Mouse (Mus musculus): Measurements from ENCODE around the gene Eps8l1. TPM values are rescaled to one million over a fixed set of nuclear protein-coding genes. Genes with fewer than 3 reads are reported as not detected.
A peak's percentile ranks its signal among the peaks of the same experiment; 100 is the strongest.

Eps8l1 gene
- total RNA-seq, 2 experiments from 2014 or later, result 3.1 to 4.9 TPM

DNA sequence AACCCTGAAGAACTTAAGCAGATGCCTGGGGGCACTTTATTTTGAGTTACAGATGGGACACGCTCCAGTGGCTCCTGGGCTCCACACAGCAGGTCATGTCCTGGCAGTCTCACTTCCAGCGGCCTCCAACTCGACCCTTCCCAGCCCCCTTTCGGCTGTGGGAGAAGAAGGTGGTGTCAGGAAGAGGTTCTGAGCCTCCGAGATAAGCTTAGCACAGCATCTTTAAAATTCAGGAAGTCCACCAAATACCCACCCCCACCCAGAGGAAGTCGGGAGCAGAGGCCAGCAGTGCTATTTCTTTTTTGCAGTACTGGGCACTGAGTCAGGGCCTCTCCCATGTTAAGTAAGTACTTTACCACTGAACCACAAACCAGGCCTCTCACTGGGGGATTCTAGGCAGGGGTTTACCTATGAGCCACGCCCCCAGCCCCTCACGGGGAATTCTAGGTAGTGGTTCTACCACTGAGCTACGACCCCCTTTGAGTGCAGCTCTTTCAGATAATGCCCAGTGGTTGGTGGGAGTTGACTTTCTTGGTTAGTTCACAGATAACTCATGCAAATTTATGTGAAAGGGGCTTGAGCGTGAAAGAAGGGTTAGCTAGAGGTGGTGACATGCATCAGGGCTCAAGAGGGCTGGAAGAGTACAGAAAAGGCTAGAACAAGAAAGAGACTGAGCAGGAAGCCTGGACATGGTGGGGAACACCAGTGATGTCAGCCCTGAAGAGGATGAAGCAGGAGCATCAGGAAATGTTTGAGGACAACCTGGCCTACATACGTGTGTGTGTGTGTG is 44.4 kb downstream of the Eps8l1 start:
- no peak for DNase-seq
- intact Hi-C loops (cut with DNase I), result no loop called here

DNA sequence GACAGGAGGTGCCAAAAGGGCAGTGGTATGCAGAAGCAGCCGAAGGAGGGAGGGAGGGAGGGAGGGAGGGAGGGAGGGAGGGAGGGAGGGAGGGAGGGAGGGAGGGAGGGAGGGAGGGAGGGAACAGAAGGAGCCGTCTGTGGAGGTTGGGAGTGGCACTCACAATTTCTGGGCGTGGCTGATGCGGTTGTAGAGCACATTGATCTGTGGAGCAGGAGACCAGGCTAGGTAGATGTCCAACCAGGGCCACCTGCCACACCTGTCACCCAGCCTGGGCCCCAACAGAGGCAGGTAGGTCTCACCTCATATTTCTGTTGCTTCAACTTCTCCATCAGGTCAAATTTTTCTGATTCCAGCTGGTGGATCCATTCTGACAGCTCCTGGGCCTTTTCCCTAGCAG is 46.7 kb downstream of the Eps8l1 start:
- intact Hi-C loops (cut with DNase I), result no loop called here
- no peak for DNase-seq

DNA sequence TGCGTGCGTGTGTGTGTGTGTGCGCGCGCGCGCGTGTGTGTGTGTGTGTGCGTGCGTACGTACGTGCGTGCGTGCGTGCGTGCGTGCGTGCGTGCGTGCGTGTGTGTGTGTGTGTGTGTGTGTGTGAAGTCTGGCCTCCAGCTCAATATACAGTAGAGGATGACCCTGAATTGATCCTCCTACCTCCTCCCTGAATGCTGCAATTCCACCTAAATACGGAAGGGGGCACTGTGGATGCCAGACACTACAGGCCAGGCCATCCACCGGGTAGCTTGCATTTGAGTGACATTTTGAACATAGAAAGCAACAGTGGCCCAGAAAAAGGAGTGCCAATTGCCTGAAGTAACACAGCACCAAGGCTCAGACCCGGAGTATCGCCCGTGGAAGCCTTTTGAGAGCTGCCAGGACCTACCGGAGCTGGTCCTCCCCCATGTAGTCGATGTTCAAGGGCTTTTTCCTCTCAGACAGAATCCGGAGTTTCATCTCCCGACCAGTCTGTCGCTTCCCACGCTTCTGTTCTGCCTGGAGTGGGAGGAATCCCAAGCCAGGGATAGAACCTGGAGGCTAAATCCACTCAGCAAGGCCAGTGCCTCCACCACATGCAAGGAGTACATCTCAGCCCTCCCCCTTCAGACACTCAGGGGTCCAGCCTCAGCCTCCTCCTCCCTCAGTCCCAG is 47.7 kb downstream of the Eps8l1 start:
- DNase-seq, result no peak
- intact Hi-C loops (cut with DNase I), result no loop called here

DNA sequence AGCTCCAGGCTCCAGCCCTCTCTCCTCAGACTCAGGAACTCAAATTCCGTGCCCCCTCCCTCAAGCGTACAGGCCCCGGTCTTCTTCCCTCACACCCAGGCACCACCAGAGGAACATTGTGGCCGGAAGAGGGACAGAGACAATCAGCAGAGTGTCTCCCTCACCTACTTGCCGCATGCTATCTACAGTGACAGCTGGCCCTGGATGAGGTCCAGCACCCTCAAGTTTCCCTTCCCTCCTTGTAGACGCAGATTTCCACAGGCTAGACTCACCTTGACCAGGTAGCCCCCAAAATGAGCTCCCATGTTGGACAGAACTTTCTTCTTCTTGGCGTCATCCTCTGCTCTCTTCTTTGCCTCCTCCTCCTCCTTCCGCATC is 48.3 kb downstream of the Eps8l1 start:
- no peak for DNase-seq
- intact Hi-C loops (cut with DNase I), result no loop called here

DNA sequence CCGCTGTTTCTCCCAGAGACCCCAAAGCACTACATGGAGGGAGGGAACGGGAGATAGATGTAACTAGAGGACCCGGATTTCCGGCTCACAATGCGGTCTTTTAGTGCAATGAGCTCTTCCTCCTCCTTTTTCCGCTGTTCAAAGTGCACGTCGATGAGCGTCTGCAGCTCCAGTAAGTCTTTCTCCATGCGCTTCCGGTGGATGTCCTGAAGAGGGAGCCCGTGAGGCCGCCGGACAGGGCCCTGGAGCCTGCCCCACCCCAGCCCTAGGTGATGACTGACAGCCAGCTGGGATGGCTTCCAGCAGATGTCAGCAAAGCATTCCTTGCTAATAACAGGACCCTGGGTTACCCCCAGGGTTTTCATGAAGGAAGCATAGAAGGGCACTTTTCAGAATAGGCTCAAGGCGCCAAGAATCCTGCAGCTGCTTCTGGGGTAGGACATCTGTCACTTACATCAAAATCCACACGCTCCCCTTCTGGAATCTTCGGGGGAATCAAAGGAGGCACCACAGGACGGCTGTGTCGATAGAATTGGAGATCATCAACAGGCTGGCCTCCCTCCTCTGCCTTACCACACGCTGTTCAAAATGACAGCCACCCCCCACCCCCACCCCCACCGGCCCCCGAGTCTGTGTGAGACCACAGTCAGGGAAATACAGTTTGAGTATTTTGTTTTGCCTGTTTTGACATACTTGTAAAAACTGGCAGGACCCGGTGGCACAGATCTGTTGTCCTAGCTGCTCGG is 49.6 kb downstream of the Eps8l1 start:
- DNase-seq, result peak; percentile 88 to 93
- intact Hi-C loops (cut with DNase I), result loop anchor here (2.0 kb wide), 1 partner anchor 15 kb away; the partner anchor contains the start of gene Tnni3

DNA sequence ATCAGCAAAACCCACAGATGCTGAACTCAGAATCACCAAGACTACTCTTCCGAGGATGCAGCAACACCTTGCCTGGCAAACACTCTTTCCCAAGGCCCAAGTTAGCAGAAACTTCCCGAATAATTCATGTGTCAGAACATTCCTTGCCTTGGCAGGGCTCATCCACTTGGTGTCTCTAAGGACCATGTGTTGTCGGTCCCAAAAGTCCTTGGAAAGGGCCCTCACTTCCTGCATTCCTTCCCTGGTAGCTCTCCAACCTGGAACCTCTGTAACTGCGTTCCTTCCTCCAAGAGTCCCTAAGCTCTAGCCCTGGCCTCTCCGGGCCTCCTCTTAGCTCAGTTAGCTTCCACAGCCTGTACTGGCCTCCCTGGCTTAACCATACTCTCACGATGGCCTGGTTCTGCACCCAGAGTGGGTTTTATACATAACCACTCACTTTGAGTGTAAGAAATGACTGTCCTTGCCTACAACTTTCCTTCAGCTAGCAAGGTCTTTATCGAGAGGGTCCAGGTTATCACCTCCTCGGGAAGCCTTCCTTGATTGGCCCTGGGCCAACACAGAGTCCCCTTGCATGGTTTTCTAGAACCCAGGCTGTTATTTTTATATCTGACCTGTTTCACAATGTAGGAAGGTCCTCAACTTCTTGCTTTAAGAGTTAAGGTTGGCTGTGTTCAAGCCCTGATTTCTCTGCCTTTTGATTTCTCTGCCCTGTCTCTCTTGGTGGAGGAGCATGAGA is 51.2 kb downstream of the Eps8l1 start:
- peak in 1 of 2 experiments; percentile 45 for DNase-seq
- intact Hi-C loops (cut with DNase I), result loop anchor here (2.0 kb wide), 1 partner anchor 13 kb away; the partner anchor contains the start of gene Tnni3

DNA sequence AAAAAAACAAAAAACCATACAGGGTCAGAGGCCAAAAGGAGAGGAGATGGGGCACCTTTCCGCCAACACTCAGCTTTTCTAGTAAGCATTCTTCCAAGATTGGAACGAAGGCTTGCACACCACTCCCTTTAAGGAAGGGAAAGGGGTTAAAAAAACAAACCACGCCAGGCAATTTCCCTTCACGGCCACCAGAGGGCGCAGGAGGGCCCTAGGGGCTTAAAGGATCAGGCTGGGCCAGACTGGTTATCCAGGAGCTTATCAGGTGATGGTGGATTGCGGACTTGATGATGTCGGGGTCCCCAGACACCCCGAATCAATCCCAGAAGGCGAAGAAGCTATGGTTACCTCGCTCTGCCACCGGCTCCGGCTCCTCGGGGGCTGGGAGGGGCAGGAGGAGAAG is 52.8 kb downstream of the Eps8l1 start:
- intact Hi-C loops (cut with DNase I), result no loop called here
- peak; percentile 66 to 76 for DNase-seq

DNA sequence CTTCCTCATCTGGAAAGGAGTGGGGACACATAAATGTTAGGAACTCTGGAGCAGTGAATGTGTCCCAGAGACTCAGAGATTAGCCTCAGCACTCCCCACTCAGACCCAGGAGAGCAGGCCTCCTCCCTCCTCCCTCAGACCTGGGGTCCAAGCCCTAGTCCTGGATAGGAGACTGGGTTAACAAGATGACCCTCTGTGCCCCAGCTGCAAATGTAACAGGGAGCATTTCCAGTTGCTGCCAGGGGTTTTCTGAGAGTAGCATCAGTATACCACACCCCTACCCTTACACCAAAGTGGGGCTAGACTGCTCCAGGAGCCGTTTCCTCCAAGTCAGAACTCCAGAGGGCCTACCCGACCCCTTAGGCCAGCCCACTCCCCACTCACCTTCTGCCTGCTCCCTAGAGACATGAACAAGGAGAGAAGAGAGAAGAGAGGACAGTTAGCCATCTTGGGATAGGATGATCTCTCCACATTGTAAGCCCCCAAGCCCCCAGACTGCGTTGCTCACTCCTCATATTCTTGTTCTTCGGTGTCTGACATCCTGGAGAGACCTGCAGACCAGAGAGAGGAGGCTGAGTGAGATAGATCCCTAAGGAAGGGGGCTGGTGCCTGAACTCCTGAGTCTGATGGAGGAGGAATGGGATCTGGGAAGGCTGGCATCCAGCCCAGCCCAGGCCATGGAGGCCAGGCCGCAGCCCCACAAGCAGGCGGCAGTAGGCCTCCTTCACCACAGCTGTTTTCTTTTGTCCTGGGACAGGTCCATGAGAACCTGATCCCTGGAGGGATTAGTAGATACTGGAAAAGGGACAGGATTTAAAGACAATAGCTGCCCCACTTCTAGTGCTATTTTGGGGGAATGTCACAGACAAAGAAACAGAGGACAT is 53.6 kb downstream of the Eps8l1 start:
- peak; percentile 61 to 63 for DNase-seq
- intact Hi-C loops (cut with DNase I), result no loop called here

DNA sequence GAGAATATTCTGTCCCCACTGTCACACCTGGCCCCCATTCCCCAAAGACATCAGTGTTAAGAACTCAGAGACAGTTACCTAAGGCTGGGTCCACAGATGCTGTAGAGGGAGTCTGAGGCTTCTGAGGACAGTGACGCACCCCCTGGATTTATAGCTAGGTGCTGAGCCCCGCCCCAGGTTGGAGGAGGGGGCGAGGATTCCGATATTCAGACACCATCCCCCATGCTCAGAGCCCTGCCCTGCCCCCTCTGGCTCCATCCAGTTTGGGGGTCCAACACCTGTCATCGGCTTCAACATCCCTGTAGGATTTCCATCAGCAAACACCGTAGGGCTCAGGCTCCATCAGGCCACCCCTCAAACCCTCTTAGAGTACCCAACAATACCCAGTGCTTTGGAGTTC is 55.4 kb downstream of the Eps8l1 start:
- intact Hi-C loops (cut with DNase I), result no loop called here
- DNase-seq, result peak in 1 of 2 experiments; percentile 41

DNA sequence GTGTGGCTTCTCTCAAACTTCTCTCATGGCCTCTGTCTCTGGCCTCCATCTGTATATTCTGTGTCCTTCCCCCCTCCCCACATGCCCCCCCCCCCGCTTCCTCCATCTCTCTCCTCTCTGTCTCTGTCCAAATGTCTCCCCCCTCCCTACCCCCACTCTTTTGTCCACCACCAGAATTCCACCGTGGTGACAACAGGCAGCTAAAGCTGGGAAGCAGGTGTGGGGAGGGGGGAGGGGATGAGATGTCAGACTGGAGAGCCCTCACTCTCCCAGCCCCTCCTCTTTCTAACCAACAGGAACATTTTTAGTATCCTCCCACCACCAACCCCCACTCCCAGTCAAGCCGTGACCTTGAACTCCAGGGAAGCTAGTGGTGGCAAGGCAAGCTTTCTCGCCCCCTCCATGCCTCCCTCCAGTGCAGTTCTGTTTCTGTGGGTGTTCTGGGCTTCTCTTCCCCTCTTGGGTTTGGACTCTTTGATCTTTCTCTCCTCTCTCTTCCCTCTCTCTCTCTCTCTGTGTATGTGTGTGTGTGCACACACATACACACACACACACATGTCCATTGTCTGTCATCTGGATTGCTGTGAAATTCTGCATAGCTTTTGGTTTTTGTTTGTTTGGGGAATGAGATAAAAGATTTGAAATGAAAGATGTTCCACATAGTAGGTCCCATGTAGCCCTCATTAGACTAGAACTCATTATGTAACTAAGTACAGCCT is 56.0 kb downstream of the Eps8l1 start, which contains the start of gene Tnnt1:
Gene Tnnt1 (minus strand): TSS at position 51 of the 719 bp plus-strand sequence.
- intact Hi-C loops (cut with DNase I), result no loop called here
- DNase-seq, result peak in 1 of 2 experiments; percentile 59

DNA sequence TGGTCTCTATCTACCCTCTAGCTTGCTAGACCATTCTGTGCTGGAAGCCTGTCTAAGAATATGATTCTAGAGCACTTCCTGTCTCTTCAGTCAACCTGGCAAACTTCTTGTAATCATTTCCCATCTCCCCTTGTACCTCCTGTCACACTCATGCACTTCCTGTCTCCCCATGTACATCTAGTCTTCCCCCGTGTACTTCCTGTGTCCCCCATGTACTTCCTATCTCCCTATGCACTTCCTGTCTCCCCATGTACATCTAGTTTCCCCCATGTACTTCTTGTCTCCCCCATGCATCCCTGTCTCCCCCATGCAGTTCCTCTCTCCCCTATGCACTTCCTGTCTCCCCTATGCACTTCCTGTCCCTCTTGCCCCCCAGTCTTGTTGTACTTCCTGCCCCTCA is 58.0 kb downstream of the Eps8l1 start:
- no peak for DNase-seq
- intact Hi-C loops (cut with DNase I), result no loop called here

DNA sequence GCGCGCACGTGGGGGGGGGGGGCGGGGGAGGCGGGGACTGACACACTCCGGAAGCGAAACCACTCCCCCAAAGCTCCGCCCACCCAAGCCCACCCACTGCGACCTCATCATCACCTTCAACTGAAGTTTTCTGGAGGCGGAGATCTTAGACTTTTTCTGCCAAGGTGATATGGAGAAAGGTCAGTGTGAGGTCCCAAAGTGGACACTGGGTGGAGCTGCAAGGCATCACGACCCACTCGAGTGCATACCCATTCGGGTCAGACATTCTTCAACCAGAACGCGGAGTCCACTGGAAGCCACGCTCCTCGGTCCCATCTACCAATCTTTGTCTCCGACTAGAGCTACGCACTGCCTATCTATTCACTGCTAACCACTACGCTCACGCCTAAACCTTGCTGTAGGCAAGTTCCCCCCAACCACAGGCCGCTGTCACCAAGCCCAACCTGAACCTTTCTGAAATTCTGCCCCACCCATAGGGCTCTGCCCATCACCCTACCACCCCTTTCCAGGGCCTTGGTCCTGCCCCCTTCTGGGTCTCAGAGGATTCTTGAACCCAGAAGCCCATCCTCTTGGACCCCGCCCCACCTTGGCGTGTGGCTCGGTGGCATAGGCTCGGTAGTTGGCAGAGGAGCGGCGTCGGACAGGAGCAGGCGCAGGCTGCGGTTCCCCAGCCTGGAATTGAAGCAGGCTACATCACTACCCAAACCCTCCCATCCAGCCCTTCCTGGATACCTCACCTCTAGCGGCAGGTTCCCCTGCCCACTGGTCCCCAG is 60.9 kb downstream of the Eps8l1 start:
- intact Hi-C loops (cut with DNase I), result loop anchor here (5.0 kb wide), 1 partner anchor 389 kb away; no protein-coding TSS in a partner anchor
- DNase-seq, result peak in 1 of 2 experiments; percentile 55

DNA sequence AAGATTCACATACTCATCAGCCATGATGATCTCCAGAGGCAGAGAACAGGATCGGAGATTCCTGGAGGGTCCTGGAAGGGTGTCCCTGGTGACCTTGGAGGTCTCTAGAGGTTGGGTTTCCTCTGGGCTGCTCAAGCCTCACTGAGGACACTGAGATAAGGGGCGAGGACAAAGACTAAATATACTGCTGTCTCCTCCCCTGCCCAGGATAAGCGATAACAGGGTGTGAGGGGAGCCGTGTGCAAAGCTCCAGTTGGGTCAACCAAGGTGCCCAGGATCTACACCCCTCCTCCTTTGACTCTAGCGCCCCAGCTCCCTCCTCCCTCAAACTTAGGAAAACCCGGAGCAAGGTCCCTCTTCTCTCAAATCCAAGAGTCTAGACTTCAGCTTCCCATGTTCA is 61.8 kb downstream of the Eps8l1 start:
- intact Hi-C loops (cut with DNase I), result loop anchor here (5.0 kb wide), 1 partner anchor 390 kb away; no protein-coding TSS in a partner anchor
- DNase-seq, result peak; percentile 45 to 63

DNA sequence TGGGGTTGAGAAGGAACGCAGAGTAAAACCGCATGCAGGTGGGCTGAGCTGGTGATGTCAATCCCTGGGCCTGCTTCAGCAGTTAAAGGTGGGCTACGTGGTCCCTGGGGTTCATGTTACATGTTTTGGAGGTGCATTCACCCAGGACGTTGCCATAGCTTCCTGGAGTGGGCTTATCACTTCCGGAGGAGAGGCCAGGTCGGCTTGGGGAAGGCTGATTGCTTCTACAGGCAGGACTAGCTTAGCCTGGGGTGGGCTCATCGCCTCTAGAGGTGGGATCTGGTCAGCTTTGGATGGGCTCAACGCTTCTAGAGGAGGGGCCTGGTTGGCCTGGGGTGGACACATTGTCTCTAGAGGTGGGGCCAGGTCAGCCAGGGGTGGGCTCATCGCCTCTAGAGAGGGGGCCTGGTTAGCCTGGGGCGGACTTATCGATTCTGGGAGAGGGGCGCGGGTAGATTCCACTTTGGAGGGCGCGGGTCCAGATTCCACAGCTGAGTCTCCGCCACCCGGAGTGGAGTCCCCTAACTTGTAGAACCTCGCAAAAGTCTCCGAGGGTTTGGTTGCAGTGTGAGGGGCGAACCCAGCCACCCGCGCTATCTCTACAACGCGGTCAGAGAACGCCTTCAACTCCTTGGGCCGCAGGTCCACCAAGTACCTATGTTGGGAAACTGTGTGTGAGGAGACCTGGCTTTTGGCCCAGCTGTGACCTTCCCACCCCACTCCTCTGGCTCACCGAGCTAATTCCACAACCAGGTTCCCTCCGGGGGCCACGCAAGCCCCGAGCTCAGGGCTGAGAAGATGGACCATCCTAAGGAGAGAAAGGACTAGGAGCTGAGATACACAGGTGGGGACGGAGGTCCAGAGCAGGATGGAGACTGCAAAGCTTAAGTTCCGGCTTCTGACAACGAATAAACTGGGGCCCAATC is 63.0 kb downstream of the Eps8l1 start:
- intact Hi-C loops (cut with DNase I), result loop anchor here (2.0 to 5.0 kb wide), 2 partner anchors 13 to 391 kb away; no protein-coding TSS in a partner anchor
- no peak for DNase-seq

DNA sequence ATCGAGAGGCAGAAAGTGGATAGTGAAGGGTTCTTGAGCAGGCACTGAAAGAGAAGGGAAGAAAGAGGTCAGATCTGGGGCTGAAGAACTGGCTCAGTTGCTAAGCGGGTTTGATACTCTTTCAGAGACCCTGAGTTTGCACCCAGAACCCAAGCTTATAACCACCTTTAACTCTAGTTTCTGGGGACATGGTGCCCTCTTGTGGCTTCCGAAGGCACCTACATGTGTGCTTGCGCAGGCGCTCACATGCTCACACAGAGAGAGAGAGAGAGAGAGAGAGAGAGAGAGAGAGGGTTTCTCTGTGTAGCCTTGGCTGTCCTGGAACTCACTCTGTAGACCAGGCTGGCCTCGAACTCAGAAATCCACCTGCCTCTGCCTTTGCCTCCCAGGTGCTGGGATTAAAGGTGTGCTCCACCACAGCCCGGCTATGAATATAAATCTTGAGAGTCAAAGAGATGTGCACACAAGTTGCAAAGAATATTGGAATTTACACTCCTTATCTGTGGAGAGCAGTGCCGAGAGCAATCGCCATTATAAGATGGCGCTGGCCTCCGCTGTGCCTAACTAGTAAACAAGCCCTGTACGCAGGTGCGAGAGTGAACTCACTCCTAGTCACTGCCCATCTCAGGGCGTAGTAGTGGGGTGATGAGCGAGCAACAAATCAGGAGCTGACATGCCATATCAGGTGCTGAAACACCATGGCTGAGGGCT is 63.9 kb downstream of the Eps8l1 start, which contains the start of gene Tnni3:
Gene Tnni3 (minus strand): TSS at position 18 of the 711 bp plus-strand sequence.
- peak; percentile 58 to 77 for DNase-seq

More for the DNA sequence above, 63.9 kb downstream of the Eps8l1 start, which contains the start of gene Tnni3:
- intact Hi-C loops (cut with DNase I), result loop anchor here (2.0 to 5.0 kb wide), 2 partner anchors 14 to 392 kb away; no protein-coding TSS in a partner anchor

Data from heart, postnatal 14 days (tissue).